Mouse (Mus musculus) left cerebral cortex, postnatal 36 days (tissue): Measurements from ENCODE around the gene Tada2a. TPM values are rescaled to one million over a fixed set of nuclear protein-coding genes. Genes with fewer than 3 reads are reported as not detected.

Experiments used
- DNase-seq, 2 experiments: peaks; one replicate each; pipeline ENCODE4 v3.0.0; 2021 to 2022; ENCODE audit warnings: low spot score in 2 of 2, mixed read lengths in 1 of 2
- intact Hi-C: fragments of 180-260 bp; cut with DNase I; formaldehyde crosslinking; loops from one replicate; pipeline ENCODE4 v1.15.1; 2025
- total RNA-seq, 2 experiments: library from RNA; stranded (reverse); gene quantifications; 2 replicates each; pipeline ENCODE4 v1.2.3; 2021

Gene Tada2a
- total RNA-seq, 2 experiments from 2014 or later = 35.2 to 40.4 TPM

DNA sequence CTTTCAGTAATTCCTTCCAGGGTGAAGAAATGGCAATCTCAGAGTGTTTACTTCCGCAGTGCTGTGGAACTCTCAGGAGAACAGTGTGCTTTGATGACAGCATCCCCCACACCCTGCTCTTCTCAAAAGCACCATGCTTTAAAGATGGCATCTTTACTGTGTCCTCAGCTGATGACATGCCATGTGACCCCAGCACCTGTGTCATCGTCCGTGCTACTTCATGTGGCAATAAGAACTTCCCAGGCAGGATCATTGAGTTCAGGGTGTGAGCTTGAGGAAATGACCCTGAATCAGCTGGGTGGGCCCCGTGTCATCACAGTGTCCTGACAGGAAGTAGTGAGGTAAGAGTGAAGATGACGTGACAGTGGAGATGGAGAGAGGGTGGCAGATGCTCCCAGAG is 96.8 kb downstream of the Tada2a start:
- intact Hi-C loops = no loop called here

DNA sequence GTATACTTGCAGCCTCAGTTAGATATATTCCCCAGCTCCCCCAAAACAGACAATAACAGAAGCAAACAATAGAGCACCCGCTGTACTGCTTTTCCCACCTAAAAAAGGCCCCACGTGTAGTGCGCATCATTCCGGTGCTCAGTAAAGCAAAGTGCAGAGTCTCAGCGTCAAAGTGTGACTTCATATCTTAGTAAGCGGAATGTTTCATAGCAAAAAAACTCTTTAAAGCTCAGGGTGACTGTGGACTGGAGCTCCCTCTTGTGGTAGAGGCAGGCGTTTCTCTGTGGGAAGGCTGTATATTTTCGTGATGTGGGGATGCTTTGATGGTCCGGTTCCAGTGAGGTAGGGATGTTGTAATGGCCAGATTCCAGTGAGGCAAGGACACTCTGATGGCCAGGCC is 97.4 kb downstream of the Tada2a start:
- DNase-seq = peak; percentile 44 to 60
- intact Hi-C loops = no loop called here

More for the DNA sequence above, 96.8 kb downstream of the Tada2a start:
- DNase-seq = no peak

Other genes with a start within 250 kb of the Tada2a start
- 10 to 100 TPM; 12.8 to 14.8 TPM for gene Ddx52, start 187.5 kb downstream of the Tada2a start, total RNA-seq
- 10 to 100 TPM; 58.1 to 58.8 TPM for gene Synrg, start 165.2 kb downstream of the Tada2a start, total RNA-seq
- gene Dusp14, start 60.3 kb downstream of the Tada2a start, total RNA-seq = 10 to 100 TPM; 77.9 to 79.3 TPM
- gene Acaca, start 72 bp upstream of the Tada2a start, total RNA-seq = 10 to 100 TPM; 84.5 to 85.3 TPM
- gene Gm11437, start 37.9 kb upstream of the Tada2a start, total RNA-seq = not detected